Mouse (Mus musculus) skeletal muscle tissue, adult 2 months (tissue): ENCODE measurements around the gene Guca2a.
"Not testable (repeated sequence)": the region's sequence is repeated elsewhere in the genome, so short reads cannot be mapped to it uniquely, and the experiment has no call there.

Experiments used
- DNase-seq: peaks from one replicate; pipeline ENCODE4 v3.0.0-alpha.2; 2012; ENCODE audit warnings: low read depth, low spot score

Gene Guca2a

GRCm38 (mm10) chr4:119637176-119637845, at the start of gene Guca2a:
Gene Guca2a (plus strand): TSS chr4:119637704.
- no peak for DNase-seq

DNA sequence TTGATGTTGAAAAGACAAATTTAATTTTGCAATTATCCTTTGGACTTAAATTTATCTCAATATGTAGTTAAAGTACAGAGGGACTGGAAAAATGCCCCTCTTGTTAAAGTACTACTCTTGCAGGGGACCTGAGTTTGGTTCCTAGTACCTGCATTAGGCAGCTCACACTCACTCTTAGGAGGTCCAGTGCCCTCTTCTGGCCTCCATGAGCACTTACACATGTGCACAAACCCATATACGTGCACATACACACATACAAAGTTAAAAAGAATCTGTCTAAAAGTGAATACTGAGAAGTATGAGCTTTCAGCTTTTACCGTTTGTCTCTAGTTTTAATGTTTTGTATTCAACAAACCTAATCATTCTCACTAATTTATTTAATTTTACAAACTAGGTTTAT, 49.5 kb upstream of the Guca2a start:
- no peak for DNase-seq

DNA sequence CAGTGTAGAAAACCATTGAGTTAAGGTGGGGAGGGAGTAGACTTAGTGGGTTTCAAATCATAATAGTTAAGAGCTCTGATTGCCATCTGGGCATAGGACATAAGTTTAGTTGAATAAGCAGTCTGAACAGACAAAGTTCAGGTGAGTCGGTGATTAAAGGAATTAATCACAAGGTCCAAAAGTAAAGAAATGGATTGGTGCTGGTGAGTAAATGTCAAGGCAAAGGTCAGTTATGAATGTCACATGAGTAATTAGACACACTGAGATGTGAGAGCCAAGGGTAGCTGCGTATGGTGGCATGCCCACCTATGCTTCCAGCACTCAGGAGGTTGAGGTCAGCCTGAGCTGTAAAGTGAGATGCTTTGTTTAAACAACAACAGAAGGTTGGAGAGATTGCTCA, 48.1 kb upstream of the Guca2a start:
- DNase-seq: peak; percentile 9

DNA sequence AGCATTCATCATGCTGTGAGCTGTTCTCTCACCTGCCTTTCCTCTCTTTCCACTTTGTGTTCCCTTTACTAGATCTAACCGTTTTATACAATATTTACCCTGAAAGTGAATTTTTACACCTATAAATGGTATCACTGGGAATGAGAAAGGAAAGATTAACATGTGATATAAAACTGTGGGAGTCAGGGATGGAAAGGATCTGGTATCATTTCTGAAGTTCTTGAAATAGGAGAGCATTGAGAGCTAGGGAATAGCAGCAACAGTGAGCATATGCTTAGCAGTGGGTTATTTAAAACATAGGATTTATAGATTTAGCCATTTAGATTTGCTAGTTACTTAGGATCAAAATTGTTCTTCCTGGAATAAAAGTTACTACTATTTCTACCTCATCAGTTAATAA, 47.5 kb upstream of the Guca2a start:
- DNase-seq: no peak

DNA sequence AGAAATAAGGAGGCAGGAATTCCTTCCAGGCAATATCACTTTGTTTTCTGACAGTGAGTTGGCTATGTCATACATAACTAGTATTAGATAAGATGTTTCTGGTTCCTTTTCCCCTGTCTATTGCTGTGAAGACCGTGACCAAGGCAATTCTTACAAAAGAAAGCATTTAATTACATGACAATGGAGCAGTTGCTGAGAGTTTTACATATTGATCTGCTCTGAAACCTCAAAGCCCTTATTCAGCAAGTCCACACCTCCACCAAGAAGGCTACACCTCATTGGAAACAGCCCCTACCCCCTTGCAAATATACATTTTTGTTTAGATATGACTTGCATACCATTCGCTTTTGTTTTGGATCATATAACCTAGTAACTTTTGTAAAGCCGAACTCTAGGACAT, 45.0 kb upstream of the Guca2a start:
- no peak for DNase-seq

DNA sequence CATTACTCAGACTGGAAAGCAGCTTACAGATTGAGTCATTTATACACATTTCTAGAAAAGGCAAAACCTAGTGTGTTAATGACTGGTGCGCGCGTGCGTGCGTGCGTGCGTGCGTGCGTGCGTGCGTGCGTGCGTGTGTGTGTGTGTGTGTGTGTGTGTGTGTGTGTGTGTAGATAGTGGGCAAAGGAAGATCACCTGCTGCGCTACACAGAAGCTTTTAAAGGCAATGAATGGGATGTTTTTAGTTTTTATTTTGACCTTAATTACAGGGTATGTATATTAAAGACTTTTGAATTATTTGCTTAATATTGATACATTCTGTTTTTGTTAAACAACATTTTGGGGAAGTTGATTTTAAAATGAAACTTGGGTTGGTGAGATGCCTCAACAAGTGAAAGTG, 43.2 kb upstream of the Guca2a start:
- DNase-seq: no peak

DNA sequence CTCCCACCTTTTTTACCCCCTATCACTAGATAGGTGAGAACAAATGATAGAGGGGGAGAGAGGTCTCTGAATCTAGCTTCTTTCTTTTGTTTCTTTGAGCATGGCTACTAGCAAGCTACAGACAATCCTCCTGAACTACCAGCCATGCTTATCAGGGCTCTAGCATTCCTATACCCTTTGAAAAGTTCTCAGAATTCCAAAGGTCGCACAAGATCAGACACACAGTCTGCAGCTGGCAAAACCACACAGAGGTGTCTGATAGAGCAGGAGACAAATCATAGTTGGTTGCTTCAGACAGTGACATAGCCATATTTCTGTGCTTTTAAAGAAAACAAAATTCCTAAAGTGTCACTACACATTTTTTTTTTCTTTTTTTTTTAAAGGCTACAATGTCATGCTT, 37.9 kb upstream of the Guca2a start:
- no peak for DNase-seq

GRCm38 (mm10) chr4:119609488-119609887, 28.0 kb upstream of the Guca2a start:
- no peak for DNase-seq

DNA sequence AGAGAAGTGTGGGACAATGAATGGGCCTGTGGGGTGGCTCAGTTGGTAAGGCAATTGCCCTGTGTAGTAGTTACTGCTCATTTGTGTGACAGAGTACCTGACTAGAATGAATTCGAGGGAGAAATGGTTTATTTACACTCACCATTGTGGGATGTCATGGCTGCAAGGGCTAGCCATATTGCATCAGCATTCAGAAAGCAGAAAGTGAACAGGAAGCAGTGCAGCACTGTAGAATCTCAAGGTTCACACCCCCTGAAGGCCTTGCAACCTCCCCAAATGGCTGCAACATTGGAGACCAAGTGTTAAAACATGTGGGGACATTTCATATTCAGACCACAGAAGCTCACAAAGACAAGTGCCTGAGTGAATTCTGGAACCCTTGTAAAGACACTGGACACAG, 23.4 kb upstream of the Guca2a start:
- no peak for DNase-seq

DNA sequence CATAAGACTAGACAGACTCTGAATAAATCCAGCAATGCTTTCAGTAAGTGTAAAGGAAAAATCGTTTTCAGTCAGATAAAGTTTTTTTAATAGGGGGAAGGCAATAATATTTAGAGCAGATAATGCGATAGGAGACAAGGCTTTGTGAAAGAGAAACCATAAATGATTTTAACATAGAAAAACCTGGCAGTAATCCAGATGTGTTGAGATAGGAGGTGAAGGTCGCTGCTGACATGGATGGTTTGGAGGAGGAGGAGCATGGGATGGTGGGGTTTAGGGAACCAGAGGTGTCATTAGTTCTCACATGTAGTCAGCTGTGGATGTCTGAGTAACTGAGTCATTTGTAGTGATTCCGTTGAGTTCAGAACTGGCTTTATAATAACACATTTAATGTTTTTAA, 22.8 kb upstream of the Guca2a start:
- no peak for DNase-seq

- no peak for DNase-seq
Measured at GRCm38 (mm10) chr4:119626081-119626645, 11.3 kb upstream of the Guca2a start.

GRCm38 (mm10) chr4:119626876-119627275, 10.6 kb upstream of the Guca2a start:
- DNase-seq: no peak

DNA sequence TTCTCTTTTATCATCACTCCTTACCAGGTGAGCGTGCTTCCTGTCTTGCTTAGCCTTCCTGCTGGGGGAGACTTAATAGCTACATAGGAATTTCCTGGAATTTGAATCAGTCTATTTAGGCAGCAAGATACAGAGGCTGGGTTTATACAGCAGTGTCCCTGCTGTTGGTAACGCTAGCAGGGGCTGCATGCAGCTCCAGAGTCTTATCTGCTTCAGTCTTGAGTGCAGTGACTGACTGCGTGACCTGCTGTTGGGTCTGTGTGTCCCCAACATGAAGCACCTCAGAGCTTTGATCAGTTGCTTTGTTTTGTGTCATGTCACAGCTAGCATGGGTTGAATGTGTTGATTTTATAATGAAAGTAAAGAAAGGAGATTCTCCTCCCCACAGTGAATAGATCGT, 10.2 kb upstream of the Guca2a start:
- no peak for DNase-seq

DNA sequence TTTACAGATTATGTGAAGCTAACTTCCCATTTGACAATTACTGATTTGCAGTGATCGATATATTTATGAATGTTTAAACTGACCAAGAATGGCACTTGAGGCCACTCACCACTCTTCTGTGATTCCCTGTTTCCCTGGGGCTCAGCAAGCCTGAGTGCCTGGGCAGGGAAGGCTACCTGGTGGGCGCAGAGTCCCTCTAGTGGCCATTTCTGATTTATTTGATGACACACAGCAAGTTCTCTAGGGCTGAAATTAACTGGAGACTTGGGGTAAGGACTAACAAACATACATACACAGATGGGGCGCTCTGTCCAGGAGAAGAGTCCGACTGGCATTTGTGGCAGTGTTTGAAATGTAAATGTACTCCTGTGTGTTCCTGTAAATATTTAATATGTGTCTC, 9.1 kb upstream of the Guca2a start:
- DNase-seq: not testable (repeated sequence)

GRCm38 (mm10) chr4:119631115-119631919, 6.2 kb upstream of the Guca2a start:
- DNase-seq: peak; percentile 21

GRCm38 (mm10) chr4:119632721-119633120, 4.8 kb upstream of the Guca2a start:
- no peak for DNase-seq

GRCm38 (mm10) chr4:119633342-119633741, 4.2 kb upstream of the Guca2a start:
- no peak for DNase-seq

GRCm38 (mm10) chr4:119633948-119634347, 3.6 kb upstream of the Guca2a start:
- no peak for DNase-seq

- no peak for DNase-seq
Measured at GRCm38 (mm10) chr4:119634908-119635660, 2.4 kb upstream of the Guca2a start.

DNA sequence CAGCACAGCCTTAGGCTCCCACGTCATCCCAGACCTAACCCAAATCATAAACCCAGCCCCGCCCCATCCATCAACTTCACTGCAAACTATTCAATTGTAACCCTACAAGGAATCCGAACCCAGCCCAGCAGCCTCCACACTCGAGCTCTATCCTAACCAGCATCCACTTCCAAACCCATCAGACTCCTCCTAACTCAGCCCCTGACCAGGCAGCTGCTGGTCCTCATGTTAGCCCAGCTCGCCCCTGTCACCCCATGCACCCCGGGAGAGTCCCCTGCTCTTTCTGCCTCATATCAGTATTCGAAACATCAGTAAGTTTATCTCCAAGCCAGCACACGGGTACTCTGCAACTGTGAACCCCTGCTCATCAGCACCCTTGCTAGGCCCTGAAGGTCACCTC, 1.8 kb upstream of the Guca2a start:
- DNase-seq: no peak

- no peak for DNase-seq
Measured at GRCm38 (mm10) chr4:119636731-119637130, 773 bp upstream of the Guca2a start.

DNA sequence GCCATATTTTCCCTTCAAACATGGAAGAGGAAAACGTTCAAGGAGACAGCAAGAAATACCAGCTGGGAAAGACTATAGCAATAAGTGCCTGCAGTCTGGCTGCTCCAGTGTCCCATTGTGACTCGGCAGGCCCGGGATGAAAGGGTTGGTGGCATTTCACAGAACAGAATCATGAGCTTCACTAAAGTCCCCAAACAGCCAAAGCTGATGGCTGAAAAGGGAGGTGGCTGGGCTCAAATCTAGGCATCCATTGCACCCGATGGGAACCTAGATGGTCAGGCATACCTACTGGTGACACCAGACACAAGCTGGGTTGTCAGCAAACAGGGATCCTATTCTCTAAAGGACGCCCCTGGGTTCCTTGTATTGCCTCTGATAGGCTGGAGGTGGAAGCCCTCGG, 442 bp downstream of the Guca2a start:
- no peak for DNase-seq
